Mouse (Mus musculus) lung, adult 2 months (tissue): ENCODE data around the gene Prr19.

Experiments
- CTCF ChIP-seq: fragments of 200-500 bp; IDR thresholded peaks from 2 replicates; pipeline ENCODE4 v1.5.1; 2011; ENCODE audit warnings: mild to moderate bottlenecking, low read length, control low read depth; ENCODE audit not compliant: insufficient read depth
- POLR2A ChIP-seq: fragments of 200-500 bp; IDR thresholded peaks from 2 replicates; pipeline ENCODE4 v1.6.1; 2011; ENCODE audit warnings: low read depth, mild to moderate bottlenecking, control low read depth, low read length, borderline replicate concordance; ENCODE audit errors: extremely low read depth

GRCm38 (mm10) chr7:25290911-25291310, 10.3 kb upstream of the Prr19 start:
- TF ChIP-seq CTCF (no peak), POLR2A (no peak)
